Mouse (Mus musculus) spleen, adult 2 months (tissue): ENCODE data around the gene Ywhah. TPM values are rescaled to one million over a fixed set of nuclear protein-coding genes. Genes with fewer than 3 reads are reported as not detected.

ENCODE experiments used
- DNase-seq, 2 experiments: peaks; one replicate each; pipeline versions ENCODE4 v3.0.0 to v3.0.0-alpha.2; 2012 to 2021; ENCODE audit warnings: low spot score in 2 of 2, low read depth in 1 of 2
- H3K27ac ChIP-seq: fragments of 200-500 bp; 2 replicates; pipeline ENCODE4 v1.5.1; 2012; ENCODE audit warnings: low read length, inconsistent platforms; ENCODE audit not compliant: insufficient read depth
- H3K27me3 ChIP-seq: fragments of 200-500 bp; 2 replicates; pipeline ENCODE4 v1.6.1; 2012; ENCODE audit warnings: mild to moderate bottlenecking, moderate library complexity, low read length, inconsistent platforms; ENCODE audit not compliant: control insufficient read depth, insufficient read depth
- H3K36me3 ChIP-seq: fragments of 200-500 bp; 2 replicates; pipeline ENCODE4 v1.6.1; 2012; ENCODE audit warnings: mild to moderate bottlenecking, low read length, inconsistent platforms; ENCODE audit not compliant: control insufficient read depth, insufficient read depth
- H3K4me1 ChIP-seq: fragments of 200-500 bp; 2 replicates; pipeline ENCODE4 v1.6.1; 2011; ENCODE audit warnings: inconsistent platforms; ENCODE audit not compliant: control insufficient read depth, insufficient read depth, insufficient read length
- H3K4me3 ChIP-seq: fragments of 200-500 bp; 2 replicates; pipeline ENCODE4 v1.5.1; 2011; ENCODE audit warnings: mild to moderate bottlenecking, inconsistent platforms; ENCODE audit not compliant: insufficient read depth, insufficient read length; ENCODE audit errors: extremely low read depth
- CTCF ChIP-seq: fragments of 200-500 bp; IDR thresholded peaks from 2 replicates; pipeline ENCODE4 v1.5.1; 2011; ENCODE audit warnings: mild to moderate bottlenecking, inconsistent platforms; ENCODE audit not compliant: insufficient read depth, insufficient read length, insufficient replicate concordance; ENCODE audit errors: extremely low read depth
- POLR2A ChIP-seq: fragments of 200-500 bp; IDR thresholded peaks from 2 replicates; pipeline ENCODE4 v1.6.1; 2011; ENCODE audit warnings: low read depth, low read length, inconsistent platforms
- WGBS: fragments of 180-500 bp; shearing (Covaris S2); methylation state at CpG from one replicate; pipeline ENCODE4 v1.1.7; 2018; 5-methylcytosine and 5-hydroxymethylcytosine counted together
- polyA plus RNA-seq: library from polyadenylated mRNA; depleted of rRNA; stranded (reverse); fragments of >200 nt; gene quantifications from 2 replicates; pipeline ENCODE4 v1.2.3, GENCODE M21; 2012

Gene Ywhah
- polyA plus RNA-seq, 1 experiment, result 95.0 TPM

DNA sequence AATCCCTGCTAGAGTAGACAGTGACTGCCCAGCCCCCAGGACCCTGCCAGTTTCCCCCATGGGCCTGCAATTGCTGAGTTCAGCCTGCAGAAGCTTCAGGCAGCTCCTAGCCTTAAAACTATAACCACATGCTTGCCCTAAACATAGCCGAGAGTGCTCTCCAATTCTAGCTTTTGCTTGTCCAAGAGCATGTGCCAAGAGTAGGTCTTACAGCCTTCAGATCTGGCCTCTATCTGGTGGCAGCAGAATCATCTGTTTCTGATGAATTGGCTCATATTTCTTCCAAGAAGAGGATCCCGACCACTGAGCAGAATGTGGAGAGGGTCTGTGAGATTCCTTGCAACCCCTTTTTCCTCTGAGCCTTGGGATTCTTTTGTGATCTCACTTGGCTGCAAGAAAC is 24.1 kb upstream of the Ywhah start:
- TF ChIP-seq POLR2A (no peak), CTCF (no peak)
- Histone ChIP-seq H3K36me3 (no peaks in the 10 kb centered on the region), H3K27ac (no peak overlapping the region), H3K4me1 (no peaks in the 10 kb centered on the region), H3K27me3 (no peaks in the 10 kb centered on the region), H3K4me3 (no peak overlapping the region)
- WGBS, result 64% methylated on average over 2 of the region's 2 CpGs
- no peak for DNase-seq

DNA sequence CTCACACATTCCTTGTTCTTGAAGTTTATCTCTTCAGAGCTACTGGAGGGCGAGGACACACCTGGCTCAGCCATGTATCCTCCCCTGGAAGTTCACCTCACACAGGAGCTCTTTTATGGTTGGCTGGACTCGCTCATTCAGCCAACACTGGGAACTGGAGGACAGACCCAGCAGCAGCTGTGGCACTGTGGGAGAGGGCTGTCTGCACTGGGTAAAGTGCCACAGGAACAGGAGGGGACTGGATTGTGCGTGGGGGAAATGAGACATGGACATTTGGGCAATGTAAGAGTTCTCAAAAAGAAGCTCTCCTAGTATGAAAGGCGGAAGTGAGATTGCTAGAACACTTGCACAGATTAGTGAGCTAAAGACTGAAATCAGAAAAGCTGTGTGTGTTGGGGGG is 22.9 kb upstream of the Ywhah start:
- H3K4me3 ChIP-seq, result no peak overlapping the region
- WGBS, result 58% methylated on average over 4 of the region's 4 CpGs
- no peaks in the 10 kb centered on the region for H3K27me3 ChIP-seq
- no peaks in the 10 kb centered on the region for H3K4me1 ChIP-seq
- TF ChIP-seq CTCF (no peak), POLR2A (no peak)
- no peak for DNase-seq
- 0 out of 2 replicates have a peak overlapping the region, but pooled peaks have one; percentile 17 for H3K27ac ChIP-seq
- H3K36me3 ChIP-seq, result no peaks in the 10 kb centered on the region

DNA sequence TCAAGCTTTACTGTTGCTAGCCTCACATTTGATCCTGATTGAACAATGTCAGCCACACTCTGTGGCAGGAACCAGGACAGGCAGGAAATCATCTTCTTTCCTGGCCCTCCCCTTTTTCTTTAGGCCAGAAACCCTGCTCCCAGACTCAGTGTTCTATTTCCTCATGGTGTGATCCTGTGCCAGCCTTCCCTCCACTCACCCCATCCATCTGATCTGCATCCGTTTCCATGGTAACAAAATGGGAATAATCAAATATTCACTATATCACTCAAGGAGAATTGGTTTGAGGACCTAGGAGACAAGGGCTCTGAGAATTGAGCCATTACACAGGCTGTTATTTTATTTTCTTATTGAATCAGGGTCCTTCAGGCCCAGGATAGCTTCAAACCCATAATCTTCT is 22.1 kb upstream of the Ywhah start:
- Histone ChIP-seq H3K4me3 (no peak overlapping the region), H3K4me1 (no peaks in the 10 kb centered on the region), H3K27ac (no peak overlapping the region), H3K36me3 (no peaks in the 10 kb centered on the region), H3K27me3 (no peaks in the 10 kb centered on the region)
- 92% methylated on average over 1 of the region's 1 CpGs for WGBS
- TF ChIP-seq CTCF (no peak), POLR2A (no peak)
- no peak for DNase-seq

DNA sequence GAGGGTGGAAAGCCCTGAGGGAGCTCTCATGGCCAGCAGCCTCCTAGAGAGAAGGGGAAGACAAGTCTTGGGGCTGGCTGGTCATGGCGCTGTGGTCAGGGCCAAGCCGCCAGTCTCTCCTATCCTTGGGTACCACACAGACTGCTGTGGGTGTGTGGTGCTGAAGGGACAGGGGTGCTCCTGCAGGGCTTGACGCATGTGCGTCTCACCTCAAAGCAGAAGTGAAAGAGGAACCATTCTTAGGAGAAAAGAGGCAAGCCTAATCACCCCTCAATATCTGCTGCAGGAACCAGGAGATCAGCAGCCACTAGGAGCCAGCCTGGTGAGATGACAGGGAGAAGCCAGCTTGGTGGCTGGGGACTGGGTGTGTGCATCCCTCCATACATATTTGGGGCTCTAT is 20.9 kb upstream of the Ywhah start:
- DNase-seq, result peak; percentile 55 to 78
- TF ChIP-seq CTCF (no peak), POLR2A (no peak)
- 1% methylated on average over 4 of the region's 4 CpGs for WGBS
- Histone ChIP-seq H3K36me3 (no peaks in the 10 kb centered on the region), H3K4me1 (no peaks in the 10 kb centered on the region), H3K27ac (no peak overlapping the region), H3K4me3 (no peak overlapping the region), H3K27me3 (no peaks in the 10 kb centered on the region)

DNA sequence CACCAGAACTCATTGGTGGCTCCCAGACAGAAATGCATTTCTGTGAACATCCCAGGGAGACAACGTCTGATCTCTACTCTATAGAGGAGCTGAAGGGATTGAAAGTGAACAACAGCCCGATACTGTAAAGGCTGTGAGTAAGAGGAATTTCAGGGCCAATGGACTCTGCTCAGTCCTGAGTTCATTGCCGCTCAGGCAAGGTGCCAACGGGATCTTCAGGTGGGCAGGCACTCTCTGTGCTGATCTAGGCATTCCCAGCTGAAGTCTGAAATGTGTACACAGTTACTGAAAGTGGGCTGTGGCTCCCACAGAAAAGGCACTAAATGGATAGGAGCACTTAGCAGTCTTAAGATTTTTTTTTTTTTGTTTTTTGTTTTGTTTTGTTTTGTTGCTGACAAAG is 19.8 kb upstream of the Ywhah start:
- H3K36me3 ChIP-seq, result no peaks in the 10 kb centered on the region
- WGBS, result 94% methylated on average over 4 of the region's 4 CpGs
- H3K27me3 ChIP-seq, result no peaks in the 10 kb centered on the region
- no peak for DNase-seq
- H3K4me3 ChIP-seq, result no peak overlapping the region
- no peak for TF ChIP-seq CTCF
- no peak for TF ChIP-seq POLR2A
- no peaks in the 10 kb centered on the region for H3K4me1 ChIP-seq
- H3K27ac ChIP-seq, result no peak overlapping the region

DNA sequence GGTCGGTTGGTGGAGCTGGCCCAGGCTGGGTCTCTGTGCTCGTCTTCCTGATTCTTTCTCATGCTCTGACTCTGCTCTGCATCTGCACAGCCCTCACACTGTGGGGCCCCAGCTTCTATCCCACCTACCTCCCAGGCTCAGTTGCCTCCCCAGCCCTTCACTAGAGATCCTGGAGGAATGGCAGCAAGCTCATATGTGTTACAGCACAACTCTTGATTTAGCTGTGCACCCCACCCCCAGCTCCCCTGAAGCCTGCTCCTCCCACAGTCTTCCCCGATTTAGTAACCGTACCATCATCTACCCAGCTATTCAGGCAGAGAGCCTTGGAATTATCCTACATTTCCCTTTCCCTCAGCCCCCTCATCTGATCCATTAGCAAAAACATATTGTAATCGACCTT is 17.5 kb upstream of the Ywhah start:
- H3K4me3 ChIP-seq, result no peak overlapping the region
- H3K4me1 ChIP-seq, result no peaks in the 10 kb centered on the region
- no peak overlapping the region for H3K27ac ChIP-seq
- DNase-seq, result no peak
- H3K27me3 ChIP-seq, result no peaks in the 10 kb centered on the region
- no peak for TF ChIP-seq CTCF
- no peak for TF ChIP-seq POLR2A
- 87% methylated on average over 5 of the region's 5 CpGs for WGBS
- H3K36me3 ChIP-seq, result no peaks in the 10 kb centered on the region

DNA sequence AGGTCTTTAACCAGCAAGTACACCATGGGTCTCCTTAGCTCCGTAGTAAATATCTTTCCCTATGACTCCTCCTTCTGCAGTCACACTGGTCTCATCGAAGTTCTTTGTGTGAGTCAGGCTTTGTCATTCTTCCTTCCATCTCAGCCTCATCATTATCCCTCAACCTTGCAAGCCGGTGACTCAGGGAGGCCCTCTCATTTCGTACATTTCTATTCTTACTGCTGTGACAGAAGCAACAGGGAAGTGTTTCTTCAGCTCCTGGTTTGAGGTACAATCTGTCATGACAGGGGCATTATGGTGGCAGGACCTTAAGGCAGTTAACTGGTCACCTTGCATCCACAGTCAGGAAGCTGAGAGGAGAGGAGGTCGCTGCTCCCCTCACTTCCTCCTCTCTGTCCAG is 15.8 kb upstream of the Ywhah start:
- H3K27ac ChIP-seq, result no peak overlapping the region
- H3K36me3 ChIP-seq, result no peaks in the 10 kb centered on the region
- no peak overlapping the region for H3K4me3 ChIP-seq
- TF ChIP-seq CTCF, result no peak
- TF ChIP-seq POLR2A, result no peak
- H3K4me1 ChIP-seq, result no peaks in the 10 kb centered on the region
- no peaks in the 10 kb centered on the region for H3K27me3 ChIP-seq
- WGBS, result 80% methylated on average over 5 of the region's 5 CpGs
- no peak for DNase-seq
